Mouse (Mus musculus): ENCODE measurements around the gene Hist1h1e.

DNA sequence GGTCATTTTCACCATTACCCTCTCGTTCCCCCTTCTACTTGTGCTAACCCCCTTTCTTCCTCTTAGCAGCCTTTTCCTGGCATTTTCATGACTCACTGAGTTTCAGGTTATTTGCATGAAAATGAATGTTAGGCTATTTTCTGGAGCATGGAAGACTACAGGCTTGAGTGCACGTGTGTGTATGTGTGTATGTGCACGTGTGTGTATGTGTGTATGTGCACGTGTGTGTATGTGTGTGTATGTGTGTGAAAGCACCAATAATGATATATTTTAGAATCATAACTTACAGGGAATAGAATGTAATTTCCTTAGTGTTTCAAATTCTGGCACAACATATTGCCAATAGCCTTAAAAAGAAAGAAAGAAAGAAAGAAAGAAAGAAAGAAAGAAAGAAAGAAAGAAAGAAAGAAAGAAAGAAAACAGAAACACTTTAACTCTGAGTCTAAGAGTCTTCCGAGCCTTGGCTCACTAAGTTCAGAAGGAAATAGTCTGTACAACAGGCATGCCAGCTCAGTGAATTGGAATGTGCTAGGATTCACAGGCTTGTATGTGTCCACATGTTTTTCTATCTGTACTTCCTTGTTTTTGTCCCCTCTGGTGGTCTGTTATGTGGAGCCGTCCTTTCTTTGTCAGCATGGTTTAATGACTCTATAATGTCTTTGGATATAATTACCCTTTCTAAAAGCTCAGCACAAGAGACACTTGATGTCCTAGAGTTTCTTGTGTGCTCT lies 37.4 kb upstream of the Hist1h1e start:
- no peak for TF ChIP-seq CEBPB (IDR thresholded peaks at IDR 0.05; ENCODE audit: low read depth)
- TF ChIP-seq MYOG (IDR thresholded peaks at IDR 0.05; ENCODE audit: control insufficient read depth, extremely low read depth, insufficient read length) = no peak
- TF ChIP-seq USF1 (IDR thresholded peaks at IDR 0.05; ENCODE audit: low read depth) = no peak
- no peak for TF ChIP-seq MAX (IDR thresholded peaks at IDR 0.05)
- no peak for TF ChIP-seq CTCF (IDR thresholded peaks at IDR 0.05; ENCODE audit: control insufficient read depth, insufficient read depth, insufficient read length)
- TF ChIP-seq FOSL1 (IDR thresholded peaks at IDR 0.05; ENCODE audit: insufficient read depth, low read length, poor library complexity, severe bottlenecking) = no peak

All from C2C12 (cell line).